ENCODE assay signal across 10 mouse cellular contexts in genomic region chr17:24898041-24898854, GRCm38 (mm10). TPM values are rescaled to one million over a fixed set of nuclear protein-coding genes. Genes with fewer than 3 reads are reported as not detected.
DNase-seq lines count a peak whose midpoint lies in the region; ATAC-seq and TF ChIP-seq lines count a peak whose summit lies in the region.
"Had no signal": no experiment of that assay in that cellular context is flagged by ENCODE, and none has a peak within 500 bp of the region (broad histone marks: within the 10 kb centered on the region; RNA-seq: fewer than 3 reads in every experiment).

No protein-coding gene starts in this region.

- H3K4me1 ChIP-seq in heart, adult 2 months (ENCODE audit: control insufficient read depth, insufficient read depth, low read length): peaks cover 3% of the 10 kb centered on the region
- peaks cover 45% of the 10 kb centered on the region for H3K4me1 ChIP-seq in midbrain, embryonic 10.5 days
- H3K4me1 ChIP-seq in midbrain, embryonic 11.5 days (ENCODE audit: control insufficient read depth, insufficient read depth, low read length): peaks cover 25% of the 10 kb centered on the region
- peaks cover 37% of the 10 kb centered on the region for H3K4me1 ChIP-seq in hindbrain, embryonic 16.5 days (ENCODE audit: control insufficient read depth, insufficient read depth, low read depth, low read length)
- peaks cover 30% of the 10 kb centered on the region for H3K4me1 ChIP-seq in neural tube, embryonic 14.5 days (ENCODE audit: control insufficient read depth, insufficient read depth, low read length)

- no peaks in the 10 kb centered on the region for H3K79me2 ChIP-seq in heart, adult 2 months (replicated peaks; ENCODE audit: control insufficient read depth, insufficient read depth, low read length)

- no peak for TF ChIP-seq CTCF in heart, adult 2 months (IDR thresholded peaks at IDR 0.05)

- no peak for TF ChIP-seq POLR2A in heart, adult 2 months (IDR thresholded peaks at IDR 0.05; ENCODE audit: insufficient read depth, low read depth, low read length)

- H3K27me3 ChIP-seq in heart, adult 2 months (ENCODE audit: control insufficient read depth, insufficient read depth, low read length): no peaks in the 10 kb centered on the region
- H3K27me3 ChIP-seq in midbrain, embryonic 10.5 days (ENCODE audit: low read depth, poor library complexity, severe bottlenecking): no peaks in the 10 kb centered on the region
- H3K27me3 ChIP-seq in midbrain, embryonic 11.5 days (ENCODE audit: control insufficient read depth, insufficient read depth, low read length): no peaks in the 10 kb centered on the region
- no peaks in the 10 kb centered on the region for H3K27me3 ChIP-seq in hindbrain, embryonic 16.5 days (replicated peaks; ENCODE audit: control insufficient read depth, insufficient read depth, low read length)
- no peaks in the 10 kb centered on the region for H3K27me3 ChIP-seq in neural tube, embryonic 14.5 days (ENCODE audit: control insufficient read depth, insufficient read depth, low read length)

- H3K27ac ChIP-seq in heart, adult 2 months: peak overlapping the region; percentile 46
- H3K27ac ChIP-seq in midbrain, embryonic 10.5 days (replicated peaks): no peak overlapping the region
- H3K27ac ChIP-seq in midbrain, embryonic 11.5 days (ENCODE audit: low read depth, low read length): no peak overlapping the region
- H3K27ac ChIP-seq in hindbrain, embryonic 16.5 days (ENCODE audit: low read depth, low read length): no peak overlapping the region
- no peak overlapping the region for H3K27ac ChIP-seq in neural tube, embryonic 14.5 days (ENCODE audit: low read depth, low read length)

- no peak overlapping the region for H3K4me3 ChIP-seq in heart, adult 2 months
- peak overlapping the region; percentile 91; the same call in 1 of the 2 replicates for H3K4me3 ChIP-seq in midbrain, embryonic 10.5 days
- no peak overlapping the region for H3K4me3 ChIP-seq in midbrain, embryonic 11.5 days (ENCODE audit: low read depth, low read length)
- no peak overlapping the region for H3K4me3 ChIP-seq in hindbrain, embryonic 16.5 days (ENCODE audit: low read length)
- H3K4me3 ChIP-seq in neural tube, embryonic 14.5 days (ENCODE audit: low read depth, low read length): peak overlapping the region; percentile 81; the same call in 1 of the 2 replicates

- WGBS in heart, adult 2 months: 84% methylated on average over 4 of the region's 4 CpGs
- WGBS in midbrain, embryonic 10.5 days: 81% methylated on average over 4 of the region's 4 CpGs
- 78% methylated on average over 4 of the region's 4 CpGs for WGBS in midbrain, embryonic 11.5 days
- 86% methylated on average over 4 of the region's 4 CpGs for WGBS in hindbrain, embryonic 16.5 days
- 82% methylated on average over 4 of the region's 4 CpGs for WGBS in neural tube, embryonic 14.5 days

- no peak overlapping the region for H3K4me2 ChIP-seq in midbrain, embryonic 11.5 days
- no peak overlapping the region for H3K4me2 ChIP-seq in hindbrain, embryonic 16.5 days (ENCODE audit: low read length)
- peak overlapping the region; percentile 95; the same call in 1 of the 2 replicates for H3K4me2 ChIP-seq in neural tube, embryonic 14.5 days (ENCODE audit: low read depth, low read length)

- intact Hi-C loops in heart, adult 2 months (cut with DNase I): no loop called here

- no peaks in the 10 kb centered on the region for H3K9me3 ChIP-seq in midbrain, embryonic 10.5 days (replicated peaks)
- H3K9me3 ChIP-seq in midbrain, embryonic 11.5 days (ENCODE audit: control insufficient read depth, low read length): no peaks in the 10 kb centered on the region
- H3K9me3 ChIP-seq in hindbrain, embryonic 16.5 days (ENCODE audit: control insufficient read depth, low read length): no peaks in the 10 kb centered on the region
- H3K9me3 ChIP-seq in neural tube, embryonic 14.5 days (ENCODE audit: control insufficient read depth, low read length): no peaks in the 10 kb centered on the region

- ATAC-seq in midbrain, embryonic 11.5 days (ENCODE audit: low FRiP score): no peak
- no peak for ATAC-seq in hindbrain, embryonic 16.5 days
- no peak for ATAC-seq in neural tube, embryonic 14.5 days (ENCODE audit: low read depth)

- no peaks in the 10 kb centered on the region for H3K36me3 ChIP-seq in heart, adult 2 months (ENCODE audit: control insufficient read depth, insufficient read depth, low read length)
- peaks cover 72% of the 10 kb centered on the region for H3K36me3 ChIP-seq in midbrain, embryonic 10.5 days
- peaks cover 35% of the 10 kb centered on the region for H3K36me3 ChIP-seq in midbrain, embryonic 11.5 days (ENCODE audit: control insufficient read depth, insufficient read depth, low read length)
- peaks cover 58% of the 10 kb centered on the region for H3K36me3 ChIP-seq in hindbrain, embryonic 16.5 days (ENCODE audit: control insufficient read depth, insufficient read depth, low read length)
- peaks cover 65% of the 10 kb centered on the region for H3K36me3 ChIP-seq in neural tube, embryonic 14.5 days (ENCODE audit: control insufficient read depth, insufficient read depth, low read length)

- no peak overlapping the region for H3K9ac ChIP-seq in heart, adult 2 months (ENCODE audit: low read depth, low read length)
- no peak overlapping the region for H3K9ac ChIP-seq in midbrain, embryonic 11.5 days (ENCODE audit: low read length)
- H3K9ac ChIP-seq in hindbrain, embryonic 16.5 days (ENCODE audit: low read depth, low read length): peak overlapping the region; percentile 47; the same call in 1 of the 2 replicates
- no peak overlapping the region for H3K9ac ChIP-seq in neural tube, embryonic 14.5 days (replicated peaks; ENCODE audit: low read depth, low read length)

- peak in 1 of 2 experiments; percentile 33 for DNase-seq in heart, adult 2 months
- DNase-seq in heart, adult 9 months (ENCODE audit: low spot score in 2 of 2): no peak
- DNase-seq in midbrain, embryonic 10.5 days (ENCODE audit: low spot score): no peak
- no peak for DNase-seq in midbrain, embryonic 11.5 days (ENCODE audit: low spot score, missing footprints)
- DNase-seq in kidney, adult 18-20 months: no peak
- no peak for DNase-seq in frontal cortex, postnatal 25 days (ENCODE audit: low spot score in 2 of 2)
- DNase-seq: layer of hippocampus, adult 9-11 months; lung, postnatal 14 days had no signal

- no peak for TF ChIP-seq EP300 in heart, adult 2 months (IDR thresholded peaks at IDR 0.05; ENCODE audit: insufficient read depth, low read depth, low read length)

RNA-seq across cellular contexts. Expression of gene Nme3, which starts 1.9 kb away (rescaled TPM):
- 10 to 100 TPM; 30.7 to 37.7 TPM for total RNA-seq in heart, adult 2 months (2021)
- 46.4 and 55.2 TPM in 2 replicates for polyA plus RNA-seq in heart, adult 2 months (2012; rRNA removed)
- 46.2 and 47.0 TPM in 2 replicates for polyA plus RNA-seq in midbrain, embryonic 10.5 days (2016; fragmentation: Nextera tagmentation; extraction: Ambion mirVana)
- polyA plus RNA-seq in midbrain, embryonic 11.5 days (2014; fragmentation: Nextera tagmentation; extraction: Ambion mirVana): 48.0 and 49.5 TPM in 2 replicates
- 88.2 and 99.9 TPM in 2 replicates for polyA plus RNA-seq in hindbrain, embryonic 16.5 days (2015; fragmentation: Nextera tagmentation; extraction: Ambion mirVana)
- polyA plus RNA-seq in neural tube, embryonic 14.5 days (2014; fragmentation: Nextera tagmentation; extraction: Ambion mirVana): 98.0 and 115 TPM in 2 replicates

RNA-seq across cellular contexts. Expression of gene Mrps34, which starts 3.3 kb away (rescaled TPM):
- 100 to 1,000 TPM in 1 of 2 experiments, 10 to 100 TPM in 1; 95.6 to 102 TPM for total RNA-seq in heart, adult 2 months (2021)
- polyA plus RNA-seq in heart, adult 2 months (2012; rRNA removed): 102 and 133 TPM in 2 replicates
- polyA plus RNA-seq in midbrain, embryonic 10.5 days (2016; fragmentation: Nextera tagmentation; extraction: Ambion mirVana): 94.7 and 98.1 TPM in 2 replicates
- polyA plus RNA-seq in midbrain, embryonic 11.5 days (2014; fragmentation: Nextera tagmentation; extraction: Ambion mirVana): 68.6 and 73.2 TPM in 2 replicates
- 85.3 and 89.0 TPM in 2 replicates for polyA plus RNA-seq in hindbrain, embryonic 16.5 days (2015; fragmentation: Nextera tagmentation; extraction: Ambion mirVana)
- polyA plus RNA-seq in neural tube, embryonic 14.5 days (2014; fragmentation: Nextera tagmentation; extraction: Ambion mirVana): 85.5 and 86.4 TPM in 2 replicates

RNA-seq across cellular contexts. Expression of gene Eme2, which starts 3.4 kb away (rescaled TPM):
- 10 to 100 TPM; 16.9 to 18.3 TPM for total RNA-seq in heart, adult 2 months (2021)
- 19.3 and 20.3 TPM in 2 replicates for polyA plus RNA-seq in heart, adult 2 months (2012; rRNA removed)
- 28.9 and 33.9 TPM in 2 replicates for polyA plus RNA-seq in midbrain, embryonic 10.5 days (2016; fragmentation: Nextera tagmentation; extraction: Ambion mirVana)
- polyA plus RNA-seq in midbrain, embryonic 11.5 days (2014; fragmentation: Nextera tagmentation; extraction: Ambion mirVana): 18.4 and 20.8 TPM in 2 replicates
- 30.1 and 30.2 TPM in 2 replicates for polyA plus RNA-seq in hindbrain, embryonic 16.5 days (2015; fragmentation: Nextera tagmentation; extraction: Ambion mirVana)
- polyA plus RNA-seq in neural tube, embryonic 14.5 days (2014; fragmentation: Nextera tagmentation; extraction: Ambion mirVana): 21.4 and 23.7 TPM in 2 replicates

RNA-seq across cellular contexts. Expression of gene Spsb3, which starts 11.8 kb away (rescaled TPM):
- total RNA-seq in heart, adult 2 months (2021): 10 to 100 TPM; 30.4 to 33.8 TPM
- 47.0 and 66.2 TPM in 2 replicates for polyA plus RNA-seq in heart, adult 2 months (2012; rRNA removed)
- polyA plus RNA-seq in midbrain, embryonic 10.5 days (2016; fragmentation: Nextera tagmentation; extraction: Ambion mirVana): 46.6 and 50.4 TPM in 2 replicates
- 37.3 and 44.4 TPM in 2 replicates for polyA plus RNA-seq in midbrain, embryonic 11.5 days (2014; fragmentation: Nextera tagmentation; extraction: Ambion mirVana)
- polyA plus RNA-seq in hindbrain, embryonic 16.5 days (2015; fragmentation: Nextera tagmentation; extraction: Ambion mirVana): 88.2 and 90.4 TPM in 2 replicates
- polyA plus RNA-seq in neural tube, embryonic 14.5 days (2014; fragmentation: Nextera tagmentation; extraction: Ambion mirVana): 74.5 and 83.8 TPM in 2 replicates

RNA-seq across cellular contexts. Expression of gene Nubp2, which starts 12.1 kb away (rescaled TPM):
- total RNA-seq in heart, adult 2 months (2021): 10 to 100 TPM; 18.2 to 22.7 TPM
- 17.8 and 17.9 TPM in 2 replicates for polyA plus RNA-seq in heart, adult 2 months (2012; rRNA removed)
- polyA plus RNA-seq in midbrain, embryonic 10.5 days (2016; fragmentation: Nextera tagmentation; extraction: Ambion mirVana): 85.5 and 87.0 TPM in 2 replicates
- 70.4 and 73.8 TPM in 2 replicates for polyA plus RNA-seq in midbrain, embryonic 11.5 days (2014; fragmentation: Nextera tagmentation; extraction: Ambion mirVana)
- 64.1 and 65.7 TPM in 2 replicates for polyA plus RNA-seq in hindbrain, embryonic 16.5 days (2015; fragmentation: Nextera tagmentation; extraction: Ambion mirVana)
- 69.2 and 75.7 TPM in 2 replicates for polyA plus RNA-seq in neural tube, embryonic 14.5 days (2014; fragmentation: Nextera tagmentation; extraction: Ambion mirVana)

Comparison
In these comparisons a context has a peak if more than half of its experiments do, and no peak if none do; other contexts are left out.
1. H3K4me3 ChIP-seq: peak in midbrain, embryonic 10.5 days (single experiment) and neural tube, embryonic 14.5 days (single experiment); none in heart, adult 2 months (single experiment), midbrain, embryonic 11.5 days (single experiment) and hindbrain, embryonic 16.5 days (single experiment).